ENCODE assay signal across 18 mouse cellular contexts in genomic region chr5:65661958-65662357, GRCm38 (mm10). TPM values are rescaled to one million over a fixed set of nuclear protein-coding genes. Genes with fewer than 3 reads are reported as not detected.
A peak's percentile ranks its signal among the peaks of the same experiment; 100 is the strongest.
DNase-seq lines count a peak whose midpoint lies in the region; TF ChIP-seq lines count a peak whose summit lies in the region.
"Had no signal": no experiment of that assay in that cellular context is flagged by ENCODE, and none has a peak within 500 bp of the region (broad histone marks: within the 10 kb centered on the region; RNA-seq: fewer than 3 reads in every experiment).

No protein-coding gene starts in this region.

- dilution Hi-C loops in CH12.LX (cut with MboI; ENCODE audit: extremely low pct_ligation_motif_present, extremely low pct_unique_long_range_greater_than_20kb, low sequenced_read_pairs), result no loop called here

- H3K4me2 ChIP-seq in CH12.LX (ENCODE audit: insufficient read depth, low read depth, poor library complexity, severe bottlenecking), result no peak overlapping the region

- no peaks in the 10 kb centered on the region for H3K27me3 ChIP-seq in CH12.LX (replicated peaks)
- H3K27me3 ChIP-seq: Patski had no signal

- no peak for TF ChIP-seq POLR2A in CH12.LX (IDR thresholded peaks at IDR 0.05; ENCODE audit: low read depth, low read length)

- DNase-seq in CH12.LX (ENCODE audit: extremely low read depth), result no peak
- no peak for DNase-seq in ES-E14 (ENCODE audit: low read depth, low spot score)
- no peak for DNase-seq in cerebellum, adult 18-20 months
- DNase-seq in cerebellum, adult 9-10 months, result no peak
- DNase-seq: adrenal gland, adult 2 months; adrenal gland, adult 8-10 months; adrenal gland, postnatal 10 days; adrenal gland, postnatal 14 days; adrenal gland, postnatal 25 days; adrenal gland, postnatal 36 days; B cell, adult 2 months; cerebellum, adult 11 months; cerebellum, adult 11-12 months; cerebellum, adult 2 months; cerebellum, adult 8-10 months; cerebellum, adult 9-11 months had no signal

- TF ChIP-seq EP300 in CH12.LX (IDR thresholded peaks at IDR 0.05; ENCODE audit: low read length), result no peak

- TF ChIP-seq RAD21 in CH12.LX (IDR thresholded peaks at IDR 0.05; ENCODE audit: low read depth, low read length), result no peak

- H3K36me3 ChIP-seq in CH12.LX (replicated peaks in 1 of 2; ENCODE audit: control insufficient read depth in 1 of 2, insufficient read depth in 1 of 2, low read length in 1 of 2) (peaks cover 28 to 74% of the 10 kb centered on the region in 2 experiments), ES-E14 (ENCODE audit: control insufficient read depth, insufficient read depth, low read length, poor library complexity, severe bottlenecking) (peaks cover 3% of the 10 kb centered on the region)

- H3K4me1 ChIP-seq in CH12.LX (ENCODE audit: control insufficient read depth in 1 of 2, insufficient read depth in 2 of 2), result no peaks in the 10 kb centered on the region
- no peaks in the 10 kb centered on the region for H3K4me1 ChIP-seq in ES-E14 (ENCODE audit: control insufficient read depth in 2 of 2, insufficient read depth in 2 of 2, low read length in 2 of 2, poor library complexity in 1 of 2)

- TF ChIP-seq CTCF in CH12.LX (conservative IDR thresholded peaks at IDR 0.05 in 1 of 2, IDR thresholded peaks at IDR 0.05 in 1 of 2; ENCODE audit: low read depth in 2 of 2, low read length in 2 of 2), result no peak

- in situ Hi-C loops in CH12.LX (cut with MboI; ENCODE audit: low pct_ligation_motif_present, low pct_unique_long_range_greater_than_20kb, low sequenced_read_pairs), result no loop called here
- in situ Hi-C loops in ES-E14 (cut with MboI; ENCODE audit: low sequenced_read_pairs in 2 of 2, unreplicated experiment in 2 of 2), result no loop called here

- H3K27ac ChIP-seq in CH12.LX (ENCODE audit: insufficient read depth, low read depth), result no peak overlapping the region
- no peak overlapping the region for H3K27ac ChIP-seq in ES-E14 (ENCODE audit: insufficient read depth, low read depth, low read length, poor library complexity, severe bottlenecking)

- H3K9ac ChIP-seq in CH12.LX (ENCODE audit: insufficient read depth, low read depth), result no peak overlapping the region
- no peak overlapping the region for H3K9ac ChIP-seq in ES-E14 (ENCODE audit: insufficient read depth, low read depth, low read length, poor library complexity, severe bottlenecking)

- peaks cover 28% of the 10 kb centered on the region for H3K79me2 ChIP-seq in CH12.LX (replicated peaks; ENCODE audit: control insufficient read depth, extremely low read depth, insufficient read depth, poor library complexity, severe bottlenecking)

- no peaks in the 10 kb centered on the region for H3K9me3 ChIP-seq in CH12.LX (replicated peaks; ENCODE audit: low read length)
- H3K9me3 ChIP-seq in ES-E14 (ENCODE audit: control insufficient read depth, insufficient read depth, low read depth, low read length), result no peaks in the 10 kb centered on the region
- H3K9me3 ChIP-seq: G1E had no signal

- no peak overlapping the region for H3K4me3 ChIP-seq in CH12.LX (replicated peaks in 1 of 3; ENCODE audit: low read depth in 2 of 3, low read length in 2 of 3, poor library complexity in 1 of 3)
- H3K4me3 ChIP-seq in ES-E14 (ENCODE audit: insufficient read depth in 1 of 2, low read depth in 1 of 2, low read length in 2 of 2, poor library complexity in 1 of 2, severe bottlenecking in 1 of 2), result no peak overlapping the region

TF ChIP-seq in CH12.LX, 34 proteins besides CTCF, POLR2A, EP300 and RAD21:
- no peak for TF ChIP-seq NRF1 (IDR thresholded peaks at IDR 0.05; ENCODE audit: low read depth, low read length)
- 0 out of 2 replicates have a peak, but pooled peaks have one; percentile 59 for TF ChIP-seq MAFK (IDR thresholded peaks at IDR 0.05; ENCODE audit: insufficient replicate concordance, low read length)
- TF ChIP-seq CHD2 (IDR thresholded peaks at IDR 0.05; ENCODE audit: low read length), result no peak
- TF ChIP-seq ZNF384 (IDR thresholded peaks at IDR 0.05; ENCODE audit: low read depth, low read length), result no peak

TF ChIP-seq in ES-E14, 5 proteins besides CTCF, POLR2A, EP300 and RAD21:
- TF ChIP-seq HCFC1 (IDR thresholded peaks at IDR 0.05; ENCODE audit: borderline replicate concordance, insufficient read depth, low read length) (no peak), MAFK (IDR thresholded peaks at IDR 0.05; ENCODE audit: insufficient read depth, low read depth, low read length) (0 out of 2 replicates have a peak, but pooled peaks have one; percentile 52), ZNF384 (IDR thresholded peaks at IDR 0.05; ENCODE audit: low read depth, low read length) (no peak), CHD2 (IDR thresholded peaks at IDR 0.05; ENCODE audit: low read depth, low read length) (no peak), ZC3H11A (IDR thresholded peaks at IDR 0.05; ENCODE audit: borderline replicate concordance, low read depth, low read length) (no peak)

RNA-seq across cellular contexts. Expression of gene Pds5a, which starts 36.1 kb away (rescaled TPM):
- total RNA-seq in CH12.LX (2012; rRNA removed) (126 and 129 TPM in 2 replicates), CH12.LX (2014; rRNA removed) (178 and 198 TPM in 2 replicates), ES-E14 (2012; rRNA removed) (138 and 161 TPM in 2 replicates)
- 116 and 140 TPM in 2 replicates for polyA plus RNA-seq in CH12.LX (2012; ENCODE audit: insufficient read length, low read depth)
